Mouse (Mus musculus) heart, adult 2 months (tissue): ENCODE data around the gene Hspb3.

Experiments used
- CTCF ChIP-seq: fragments of 200-600 bp; IDR thresholded peaks from 2 replicates; pipeline ENCODE4 v1.8.1; 2022; ENCODE audit warnings: antibody characterized with exemption, mild to moderate bottlenecking, moderate library complexity
- EP300 ChIP-seq: fragments of 200-500 bp; IDR thresholded peaks from 2 replicates; pipeline ENCODE4 v1.6.1; 2011; ENCODE audit warnings: low read depth, low read length, control low read depth; ENCODE audit not compliant: insufficient read depth

GRCm38 (mm10) chr13:113622865-113623255 lies 40.6 kb downstream of the Hspb3 start:
- no peak for TF ChIP-seq EP300
- TF ChIP-seq CTCF = no peak
